ENCODE assay signal across 8 mouse cellular contexts in genomic region chr3:109171070-109171778, GRCm38 (mm10). TPM values are rescaled to one million over a fixed set of nuclear protein-coding genes. Genes with fewer than 3 reads are reported as not detected.
DNase-seq lines count a peak whose midpoint lies in the region; ATAC-seq lines count a peak whose summit lies in the region.
"Had no signal": no experiment of that assay in that cellular context is flagged by ENCODE, and none has a peak within 500 bp of the region (broad histone marks: within the 10 kb centered on the region; RNA-seq: fewer than 3 reads in every experiment).

No protein-coding gene starts in this region.

- peaks cover 63% of the 10 kb centered on the region for H3K4me1 ChIP-seq in megakaryocyte, embryonic 14.5 days

- peaks cover 44% of the 10 kb centered on the region for H3K36me3 ChIP-seq in megakaryocyte, embryonic 14.5 days (replicated peaks; ENCODE audit: low read length)

- peak; percentile 54 for DNase-seq in cerebellum, adult 9-10 months
- DNase-seq in forelimb bud, embryonic 11.5 days (ENCODE audit: low read depth, low spot score): peak; percentile 70
- peak; percentile 62 for DNase-seq in induced T-regulatory cell, adult 2 months (ENCODE audit: low read depth)
- peak; percentile 67 to 76 for DNase-seq in left cerebral cortex, adult 18-20 months (ENCODE audit: low spot score in 2 of 2)
- peak; percentile 71 for DNase-seq in right cerebral cortex, adult 18-20 months

- no peaks in the 10 kb centered on the region for H3K27me3 ChIP-seq in megakaryocyte, embryonic 14.5 days (replicated peaks)

- peak; percentile 90 for ATAC-seq in activated CD4-positive, CD25-positive, alpha-beta regulatory T cell, adult 4 months

- no peaks in the 10 kb centered on the region for H3K9me3 ChIP-seq in megakaryocyte, embryonic 14.5 days

- H3K4me3 ChIP-seq in megakaryocyte, embryonic 14.5 days (replicated peaks): peak overlapping the region; percentile 5
- H3K4me3 ChIP-seq: myocyte had no signal

RNA-seq across cellular contexts. Expression of gene Slc25a24, which starts 48.3 kb away (rescaled TPM):
- polyA plus RNA-seq in activated CD4-positive, CD25-positive, alpha-beta regulatory T cell, adult 4 months (2017; shearing (Covaris generic)): 10 to 100 TPM; 20.4 to 26.7 TPM
- total RNA-seq in left cerebral cortex, adult 18-20 months (2021): 1 to 10 TPM; 2.4 to 3.7 TPM
- 6.3 and 10.0 TPM in 2 replicates for polyA plus RNA-seq in megakaryocyte, embryonic 14.5 days (2012; ENCODE audit: insufficient read depth, low replicate concordance)

Comparison
In these comparisons a context has a peak if more than half of its experiments do, and no peak if none do; other contexts are left out.
1. Peak in every context shown above with its lines: DNase-seq, ATAC-seq and H3K4me3 ChIP-seq.